Mouse (Mus musculus) liver, embryonic 14.5 days (tissue): Measurements from ENCODE around the gene Nufip1. TPM values are rescaled to one million over a fixed set of nuclear protein-coding genes. Genes with fewer than 3 reads are reported as not detected.
A peak's percentile ranks its signal among the peaks of the same experiment; 100 is the strongest.
"Not testable (repeated sequence)": the region's sequence is repeated elsewhere in the genome, so short reads cannot be mapped to it uniquely, and the experiment has no call there.

Source experiments
- ATAC-seq: fragments of 200-750 bp; cut with Nextera tagmentation; 2 replicates; pipeline ENCODE4 v1.8.0; 2017; ENCODE audit warnings: moderate number of reproducible peaks, mild to moderate bottlenecking, moderate library complexity; ENCODE audit not compliant: insufficient read depth
- DNase-seq, 3 experiments: peaks; one replicate each; pipeline ENCODE4 v3.0.0-alpha.2; 2012 to 2013; ENCODE audit warnings: low read depth in 3 of 3, low spot score in 3 of 3
- H3K27ac ChIP-seq: fragments of 300-500 bp; sonication (generic); 2 replicates; pipeline ENCODE4 v1.5.1; 2014; ENCODE audit warnings: moderate library complexity, mild to moderate bottlenecking, control low read depth, inconsistent platforms
- H3K27me3 ChIP-seq: fragments of 300-500 bp; sonication (generic); 2 replicates; pipeline ENCODE4 v1.6.1; 2014; ENCODE audit warnings: mild to moderate bottlenecking, low read length, moderate library complexity; ENCODE audit not compliant: control insufficient read depth, insufficient read depth
- H3K36me3 ChIP-seq: fragments of 300-500 bp; sonication (generic); replicated peaks from 2 replicates; pipeline ENCODE4 v1.6.1; 2014; ENCODE audit warnings: low read depth; ENCODE audit not compliant: control insufficient read depth, insufficient read depth
- H3K4me1 ChIP-seq, 2 experiments: fragments of 200-500 bp in 1 of 2; fragments of 300-500 bp in 1 of 2; sonication (generic) in 1 of 2; replicated peaks; 2 replicates each; pipeline ENCODE4 v1.6.1; 2012 to 2014; ENCODE audit warnings: antibody characterized with exemption in 1 of 2, inconsistent platforms in 1 of 2, low read length in 1 of 2; ENCODE audit not compliant: control insufficient read depth in 2 of 2, insufficient read depth in 2 of 2
- H3K4me2 ChIP-seq: fragments of 300-500 bp; sonication (generic); 2 replicates; pipeline ENCODE4 v1.6.1; 2014; ENCODE audit warnings: low read depth, mild to moderate bottlenecking, control low read depth, moderate library complexity
- H3K4me3 ChIP-seq, 2 experiments: fragments of 200-500 bp in 1 of 2; fragments of 300-500 bp in 1 of 2; sonication (generic) in 1 of 2; 2 replicates each; pipeline ENCODE4 v1.5.1; 2012 to 2014; ENCODE audit warnings: low read depth in 2 of 2, low read length in 2 of 2, mild to moderate bottlenecking in 2 of 2, control low read depth in 1 of 2, inconsistent platforms in 1 of 2, moderate library complexity in 1 of 2; ENCODE audit not compliant: insufficient read depth in 1 of 2
- H3K9ac ChIP-seq: fragments of 300-500 bp; sonication (generic); replicated peaks from 2 replicates; pipeline ENCODE4 v1.6.1; 2014; ENCODE audit warnings: mild to moderate bottlenecking, control low read depth, moderate library complexity
- H3K9me3 ChIP-seq: fragments of 300-500 bp; sonication (generic); 2 replicates; pipeline ENCODE4 v1.6.1; 2016; ENCODE audit warnings: low read length, mixed read lengths; ENCODE audit not compliant: control insufficient read depth
- CTCF ChIP-seq: IDR thresholded peaks from 2 replicates; pipeline ENCODE4 v1.5.1; 2016; ENCODE audit warnings: antibody characterized with exemption, low read depth, control low read depth
- EP300 ChIP-seq: IDR thresholded peaks from 2 replicates; pipeline ENCODE4 v1.6.1; 2016; ENCODE audit warnings: antibody characterized with exemption, low read depth
- WGBS: fragments of 180-500 bp; shearing (Covaris S2); extraction: QIAGEN DNeasy Blood & Tissue Kit; methylation state at CpG from one replicate; pipeline ENCODE4 v1.1.7; 2014; ENCODE audit not compliant: insufficient replicate concordance; 5-methylcytosine and 5-hydroxymethylcytosine counted together
- polyA plus RNA-seq, 2 experiments: library from polyadenylated mRNA; depleted of rRNA in 1 of 2; stranded (reverse) in 1 of 2; unstranded in 1 of 2; fragments of >200 nt; fragmentation: Nextera tagmentation in 1 of 2; extraction: Ambion mirVana in 1 of 2; gene quantifications; 2 replicates each; pipeline versions ENCODE4 v1.2.1 to v1.2.3; 2012 to 2014

The Nufip1 gene
- polyA plus RNA-seq, 2 experiments, result 3.1 to 4.6 TPM

- Histone ChIP-seq H3K36me3 (no peaks in the 10 kb centered on the region), H3K4me2 (no peak overlapping the region), H3K27ac (no peak overlapping the region), H3K9me3 (no peaks in the 10 kb centered on the region), H3K4me1 (peaks cover 0 to 12% of the 10 kb centered on the region in 2 experiments; a peak in 2 of 4 replicates), H3K27me3 (no peaks in the 10 kb centered on the region), H3K4me3 (no peak overlapping the region), H3K9ac (no peak overlapping the region)
- TF ChIP-seq EP300 (no peak), CTCF (no peak)
- no peak for DNase-seq
- peak; percentile 53; the same call in 1 of the 2 replicates for ATAC-seq
- WGBS, result 27% methylated on average over 5 of the region's 5 CpGs
Observed at GRCm38 (mm10) chr14:76158192-76158785, 47.6 kb downstream of the Nufip1 start.

- 58% methylated on average over 5 of the region's 6 CpGs for WGBS
- not testable (repeated sequence) for H3K36me3 ChIP-seq, H3K4me3 ChIP-seq, H3K4me1 ChIP-seq, H3K27me3 ChIP-seq, H3K4me2 ChIP-seq, H3K9me3 ChIP-seq, H3K9ac ChIP-seq, DNase-seq, H3K27ac ChIP-seq, ATAC-seq
Observed at GRCm38 (mm10) chr14:76160580-76160979, 49.9 kb downstream of the Nufip1 start.

GRCm38 (mm10) chr14:76164236-76164635 is 53.5 kb downstream of the Nufip1 start:
- Histone ChIP-seq H3K9me3 (no peaks in the 10 kb centered on the region), H3K4me1 (no peaks in the 10 kb centered on the region), H3K9ac (no peak overlapping the region), H3K36me3 (no peaks in the 10 kb centered on the region), H3K27me3 (peaks cover 3% of the 10 kb centered on the region; the same call in 1 of the 2 replicates), H3K27ac (no peak overlapping the region), H3K4me2 (no peak overlapping the region), H3K4me3 (no peak overlapping the region)
- no peak for DNase-seq
- TF ChIP-seq EP300 (no peak), CTCF (no peak)
- no peak for ATAC-seq
- WGBS, result 26% methylated on average over 11 of the region's 11 CpGs

GRCm38 (mm10) chr14:76164904-76165755 is 54.4 kb downstream of the Nufip1 start:
- ATAC-seq (no peak), DNase-seq (no peak)
- WGBS, result 27% methylated on average over 32 of the region's 32 CpGs
- no peak overlapping the region for H3K27ac ChIP-seq
- H3K27me3 ChIP-seq, result peaks cover 3% of the 10 kb centered on the region; the same call in 1 of the 2 replicates
- H3K4me2 ChIP-seq, result no peak overlapping the region
- H3K9ac ChIP-seq, result no peak overlapping the region
- H3K4me3 ChIP-seq, result no peak overlapping the region
- H3K9me3 ChIP-seq, result no peaks in the 10 kb centered on the region
- no peak for TF ChIP-seq EP300
- no peak for TF ChIP-seq CTCF
- no peaks in the 10 kb centered on the region for H3K4me1 ChIP-seq
- H3K36me3 ChIP-seq, result no peaks in the 10 kb centered on the region

GRCm38 (mm10) chr14:76169876-76170466 is 59.3 kb downstream of the Nufip1 start:
- Histone ChIP-seq H3K9ac (no peak overlapping the region), H3K4me3 (no peak overlapping the region), H3K27me3 (no peaks in the 10 kb centered on the region; the same call in 1 of the 2 replicates), H3K36me3 (no peaks in the 10 kb centered on the region), H3K27ac (no peak overlapping the region), H3K9me3 (no peaks in the 10 kb centered on the region), H3K4me2 (no peak overlapping the region), H3K4me1 (no peaks in the 10 kb centered on the region)
- DNase-seq (no peak), ATAC-seq (no peak)
- WGBS, result 61% methylated on average over 11 of the region's 11 CpGs
- no peak for TF ChIP-seq CTCF
- no peak for TF ChIP-seq EP300
